Mouse (Mus musculus): ENCODE measurements at regions not wholly inside any gene's neighbourhood (a gene's known extent, or its start where the extent isn't known, plus 50 kb on each side); places are given as distances from the start of the nearest gene placed in this dataset.

DNA sequence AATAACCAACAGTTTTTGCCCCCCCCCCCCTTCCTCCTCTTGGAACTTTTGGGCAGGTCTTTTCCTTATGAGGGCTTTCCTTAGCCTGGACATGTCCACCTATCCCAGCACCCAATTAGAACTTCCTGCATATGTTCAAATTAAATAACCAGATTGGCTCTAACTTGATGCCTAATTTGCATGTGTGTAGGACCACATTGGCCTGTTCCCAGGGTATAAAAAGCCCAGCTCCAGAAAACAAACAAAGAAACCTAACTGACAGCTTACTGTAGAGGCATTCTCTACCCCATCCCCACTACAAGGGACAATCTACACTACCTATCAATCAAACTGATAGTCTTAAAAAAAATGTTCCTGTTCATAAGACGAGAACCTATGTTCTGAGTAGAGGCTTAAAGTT, 232.6 kb downstream of the Ube2cbp start:
- no peak for DNase-seq

- no peak for DNase-seq
These were observed 231.0 kb downstream of the Ube2cbp start for GRCm38 (mm10) chr9:86233775-86234174.

DNA sequence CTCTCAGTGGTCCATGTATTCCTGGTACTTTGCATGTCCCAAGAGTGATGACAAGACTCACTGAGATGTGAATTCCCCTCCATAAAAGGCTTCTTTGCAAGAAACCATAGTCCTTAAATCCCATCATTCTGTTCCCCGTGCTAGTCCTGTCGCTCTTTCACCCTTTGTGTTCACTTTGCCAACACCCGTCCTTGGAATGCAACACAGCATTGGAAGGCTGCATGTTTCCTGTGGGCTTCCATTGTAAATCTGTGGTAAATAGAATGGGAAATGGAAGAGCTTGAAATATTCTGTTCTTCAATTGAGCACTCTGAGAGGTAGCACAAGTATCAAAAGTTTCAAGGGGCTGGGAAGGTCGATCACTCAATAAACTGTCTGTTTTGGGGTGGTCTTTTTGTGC, 226.1 kb downstream of the Ube2cbp start:
- no peak for DNase-seq

GRCm38 (mm10) chr9:86240287-86240686, 224.5 kb downstream of the Ube2cbp start:
- DNase-seq: no peak

GRCm38 (mm10) chr9:86240896-86241295, 223.9 kb downstream of the Ube2cbp start:
- DNase-seq: no peak

DNA sequence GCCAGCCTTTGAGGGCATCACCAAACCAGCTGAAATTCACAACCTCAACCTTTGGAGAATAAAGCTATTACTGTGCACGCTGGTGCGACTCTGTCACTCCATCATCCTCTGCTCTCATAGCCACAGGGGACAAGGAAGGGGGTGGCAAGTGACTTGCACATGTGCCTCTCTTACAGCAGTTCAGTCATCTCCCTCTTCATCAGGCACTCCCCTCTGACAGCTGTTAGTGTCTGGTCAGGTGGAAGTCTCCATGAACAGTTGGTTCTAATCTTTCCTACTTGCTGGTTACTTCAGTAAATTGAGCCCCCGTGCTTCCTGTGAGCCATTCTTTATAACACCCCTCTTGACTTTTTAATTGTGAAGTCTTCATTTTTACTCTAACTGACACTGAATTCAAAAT, 214.6 kb downstream of the Ube2cbp start:
- no peak for DNase-seq

- no peak for DNase-seq
These were observed 213.4 kb downstream of the Ube2cbp start for GRCm38 (mm10) chr9:86251331-86251730.

All from kidney, adult 11 months (tissue).